Mouse (Mus musculus) right cerebral cortex, adult 18-20 months (tissue): ENCODE measurements around the gene Popdc2.
A peak's percentile ranks its signal among the peaks of the same experiment; 100 is the strongest.
"Not testable (repeated sequence)": the region's sequence is repeated elsewhere in the genome, so short reads cannot be mapped to it uniquely, and the experiment has no call there.

Experiments used
- DNase-seq: peaks from one replicate; pipeline ENCODE4 v3.0.0; 2022; ENCODE audit warnings: mixed read lengths

The Popdc2 gene

DNA sequence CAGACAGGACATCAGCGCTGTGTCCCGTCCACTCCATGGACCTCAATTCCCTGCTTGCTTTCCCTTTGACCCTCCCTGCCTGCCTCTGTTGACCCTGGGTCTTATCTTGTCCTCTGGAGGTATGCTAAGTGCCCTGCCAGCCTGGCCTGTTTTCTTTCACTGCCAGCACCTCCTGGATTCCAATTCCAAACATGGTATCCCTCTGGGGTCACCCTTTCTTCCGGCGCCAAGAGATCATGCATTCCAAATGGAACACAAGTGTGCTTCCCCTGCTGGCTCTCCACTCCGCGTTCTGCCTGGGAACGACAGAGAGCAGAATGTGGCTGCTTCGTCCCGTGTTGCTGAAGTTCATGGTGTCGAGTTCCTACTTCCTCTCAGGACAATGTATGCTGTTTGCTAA, at the start of gene Popdc2:
TSS of gene Popdc2 (plus strand) at position 277 of the 400 bp plus-strand sequence.
- no peak for DNase-seq

DNA sequence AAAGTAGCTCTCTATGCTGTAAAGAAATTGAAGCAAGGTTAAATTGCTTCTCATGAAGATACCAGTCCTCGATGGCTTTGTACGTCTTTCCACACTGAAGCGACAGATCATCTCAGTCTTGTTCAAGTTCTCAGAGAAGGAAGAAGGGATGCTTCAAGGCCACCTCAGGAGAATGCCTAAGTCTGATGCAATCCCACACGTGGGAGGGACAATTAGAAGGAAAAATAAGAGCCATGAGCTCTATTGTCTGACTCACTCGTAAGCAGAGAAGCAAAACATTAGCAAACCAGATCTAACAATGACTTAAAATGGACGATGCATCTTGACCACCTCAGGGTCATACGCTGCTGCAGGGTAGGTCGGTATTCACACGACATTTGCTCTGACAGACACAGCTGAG, 43.5 kb upstream of the Popdc2 start:
- no peak for DNase-seq

- no peak for DNase-seq
Measured at GRCm38 (mm10) chr16:38319087-38319486, 42.9 kb upstream of the Popdc2 start.

DNA sequence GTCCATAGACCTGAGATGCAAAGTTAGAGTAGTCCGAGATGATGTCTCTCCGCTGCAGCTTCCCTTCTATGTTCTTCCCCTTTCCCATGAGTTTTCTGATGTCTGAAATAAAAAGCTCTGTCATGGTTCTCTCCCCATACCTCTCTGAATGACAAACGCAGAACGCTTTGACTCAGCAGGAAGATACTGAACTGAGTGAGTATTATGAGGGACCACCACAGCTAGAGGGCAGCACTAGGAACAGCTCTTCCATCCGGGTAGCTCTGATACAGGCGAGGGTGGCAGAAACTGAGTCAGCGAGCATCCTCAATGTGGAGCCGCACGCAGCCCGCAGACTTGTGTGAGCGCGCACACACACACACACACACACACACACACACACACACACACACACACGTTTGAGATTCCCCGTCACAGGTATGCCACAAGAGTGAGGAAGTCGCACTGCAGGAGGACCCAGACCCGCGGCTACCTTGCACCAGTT, 40.5 kb upstream of the Popdc2 start:
- peak; percentile 66 for DNase-seq

DNA sequence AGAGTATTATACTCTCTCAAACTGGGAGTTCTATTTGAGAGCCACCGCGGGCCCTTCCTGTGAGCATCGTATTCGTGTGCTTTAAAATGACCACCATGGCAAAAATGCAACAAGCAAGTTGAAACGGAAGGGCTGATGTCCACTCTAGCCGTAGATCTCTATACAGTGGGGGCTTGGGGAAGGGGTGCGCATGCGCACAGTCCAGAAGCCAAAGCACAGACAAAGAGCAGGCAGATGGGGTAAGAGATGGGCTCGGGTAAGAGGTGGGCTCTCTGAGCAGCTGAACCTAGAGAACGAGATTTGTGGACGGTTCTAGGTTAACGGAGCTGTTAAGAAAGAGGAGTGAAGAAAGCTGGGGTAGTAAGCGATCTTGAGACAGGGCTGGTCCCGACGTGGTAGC, 37.7 kb upstream of the Popdc2 start:
- no peak for DNase-seq

DNA sequence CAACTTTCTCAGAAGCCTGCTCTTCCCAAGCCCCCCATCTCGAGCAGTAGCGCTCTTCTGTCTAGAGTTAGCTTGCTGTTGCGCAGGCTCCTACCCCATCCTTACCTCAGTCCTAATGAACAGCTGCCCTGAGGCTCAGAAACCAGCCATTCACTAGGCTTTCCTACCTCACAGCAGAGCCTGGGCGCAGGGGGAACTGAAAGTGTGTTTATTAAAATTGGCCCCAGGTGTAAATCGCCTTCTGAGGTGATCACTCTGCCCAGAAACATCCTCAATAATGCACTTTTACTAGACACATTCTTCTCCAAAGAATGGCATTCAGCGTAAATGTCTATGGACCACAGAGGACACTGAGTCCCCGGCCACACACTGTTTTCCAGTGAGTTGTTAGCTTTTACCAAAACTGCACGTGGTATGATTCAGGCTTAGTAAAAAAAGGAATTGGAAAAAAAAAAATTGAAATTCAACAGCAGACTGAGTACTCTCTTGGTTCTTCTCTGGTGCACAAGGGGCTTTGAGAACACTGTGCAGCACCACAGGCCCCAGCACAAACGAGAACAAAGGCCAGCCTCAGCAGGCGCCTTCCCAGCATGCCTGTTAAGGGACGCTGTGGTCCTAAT, 35.1 kb upstream of the Popdc2 start:
- DNase-seq, result no peak

DNA sequence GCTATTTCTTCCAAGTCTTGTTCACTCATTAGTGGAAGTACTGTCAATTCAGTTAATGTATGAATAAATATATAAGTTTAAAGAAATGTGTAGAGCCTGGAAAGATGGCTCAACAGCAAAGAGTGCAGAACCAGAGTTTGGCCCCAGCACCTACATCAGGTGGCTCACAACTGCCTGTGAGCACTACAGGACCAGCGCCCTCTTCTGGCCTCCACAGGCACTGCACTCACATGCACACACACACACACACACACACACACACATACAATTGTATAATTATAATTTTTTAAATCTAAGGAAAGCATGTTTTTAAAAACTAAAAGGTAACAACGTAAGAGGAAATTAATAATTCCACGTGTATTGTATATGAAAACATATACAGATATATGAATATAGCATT, 32.7 kb upstream of the Popdc2 start:
- DNase-seq, result no peak

DNA sequence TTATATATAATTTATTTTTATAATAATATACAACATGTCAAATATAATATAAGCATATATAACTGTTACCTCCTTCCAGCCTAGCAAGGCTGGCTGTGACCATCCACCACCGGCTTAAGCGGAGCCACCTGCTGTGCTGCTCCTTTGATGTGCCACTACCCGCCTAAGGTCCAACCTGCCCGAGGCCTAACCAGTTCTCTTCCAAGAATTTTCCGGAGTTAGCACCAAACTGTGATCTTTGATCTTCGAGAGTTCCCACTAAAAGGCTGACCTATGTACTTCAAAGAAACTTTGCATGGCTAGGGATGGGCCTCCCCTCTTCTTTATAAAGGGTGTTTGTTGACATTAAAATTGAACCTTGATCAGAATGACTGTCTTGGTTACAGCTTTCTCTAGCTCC, 27.6 kb upstream of the Popdc2 start:
- no peak for DNase-seq

DNA sequence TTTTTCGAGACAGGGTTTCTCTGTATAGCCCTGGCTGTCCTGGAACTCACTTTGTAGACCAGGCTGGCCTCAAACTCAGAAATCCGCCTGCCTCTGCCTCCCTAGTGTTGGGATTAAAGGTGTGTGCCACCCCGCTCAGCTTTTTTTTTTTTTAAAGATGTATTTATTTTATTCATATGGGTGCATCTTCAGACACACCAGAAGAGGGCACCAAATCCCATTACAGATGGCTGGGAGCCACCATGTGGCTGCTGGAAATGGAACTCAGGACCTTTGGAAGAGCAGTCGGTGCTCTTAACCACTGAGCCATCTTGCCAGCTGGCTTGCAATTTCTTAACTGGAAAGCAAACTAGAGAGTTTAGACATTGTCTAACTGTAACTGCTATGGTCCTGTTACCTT, 23.9 kb upstream of the Popdc2 start:
- DNase-seq, result not testable (repeated sequence)

DNA sequence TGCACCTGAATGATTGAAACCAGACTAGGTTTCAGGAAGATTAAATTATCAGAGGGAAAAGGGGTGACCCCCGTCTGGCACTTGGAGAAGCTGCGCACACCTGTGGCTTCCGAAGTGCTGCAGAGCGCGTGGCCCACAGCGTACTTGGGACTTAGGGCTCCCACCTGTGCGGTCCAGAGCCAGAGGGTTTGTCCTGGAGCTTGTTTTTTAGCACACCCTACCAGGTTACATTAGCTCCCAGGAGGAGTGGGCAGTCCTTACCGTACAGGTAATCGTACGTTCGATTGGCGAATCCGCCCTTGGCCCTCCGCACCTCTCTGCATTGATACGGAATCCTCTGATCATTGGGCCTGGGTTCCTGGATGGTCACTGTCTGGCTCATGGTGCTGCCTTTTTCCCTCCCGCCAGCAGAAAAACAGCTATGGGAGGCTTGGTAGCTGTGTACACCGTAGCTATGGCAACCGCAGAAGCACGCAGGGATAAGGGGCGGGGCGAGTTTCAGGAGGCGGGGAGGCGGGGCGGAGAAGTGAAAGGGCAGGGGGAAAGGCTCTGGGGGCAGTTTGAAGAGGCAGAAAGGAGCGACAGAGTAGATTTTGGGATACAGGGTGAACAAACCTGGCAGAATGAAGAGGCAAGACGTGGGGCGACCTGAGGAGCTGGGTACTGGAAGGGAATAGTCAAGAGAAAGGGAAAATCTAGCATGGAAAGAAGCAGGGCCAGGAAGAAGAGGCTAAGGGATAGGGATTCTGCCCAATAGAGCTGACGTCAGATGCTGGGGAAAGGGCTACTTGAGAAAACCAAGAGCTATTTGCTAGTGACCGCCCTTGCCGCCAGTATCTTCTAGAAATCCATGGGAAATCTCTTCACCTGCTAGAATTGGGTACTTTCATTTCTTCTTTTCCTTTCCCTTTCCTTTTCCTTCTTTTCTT, 20.3 kb upstream of the Popdc2 start, which contains the start of gene Maats1:
TSS of gene Maats1 (minus strand) at position 748 of the 929 bp plus-strand sequence.
- peak; percentile 81 for DNase-seq

- no peak for DNase-seq
Measured at GRCm38 (mm10) chr16:38344941-38345725, 16.9 kb upstream of the Popdc2 start.

GRCm38 (mm10) chr16:38346529-38347325, 15.3 kb upstream of the Popdc2 start, which contains the start of the genes Cox17 and Gm21987:
Gene Cox17, plus strand, starts transcription at chr16:38346991.
Gene Gm21987, plus strand, starts transcription at chr16:38347040.
- DNase-seq, result peak; percentile 96

GRCm38 (mm10) chr16:38347588-38347987, 14.4 kb upstream of the Popdc2 start:
- no peak for DNase-seq

DNA sequence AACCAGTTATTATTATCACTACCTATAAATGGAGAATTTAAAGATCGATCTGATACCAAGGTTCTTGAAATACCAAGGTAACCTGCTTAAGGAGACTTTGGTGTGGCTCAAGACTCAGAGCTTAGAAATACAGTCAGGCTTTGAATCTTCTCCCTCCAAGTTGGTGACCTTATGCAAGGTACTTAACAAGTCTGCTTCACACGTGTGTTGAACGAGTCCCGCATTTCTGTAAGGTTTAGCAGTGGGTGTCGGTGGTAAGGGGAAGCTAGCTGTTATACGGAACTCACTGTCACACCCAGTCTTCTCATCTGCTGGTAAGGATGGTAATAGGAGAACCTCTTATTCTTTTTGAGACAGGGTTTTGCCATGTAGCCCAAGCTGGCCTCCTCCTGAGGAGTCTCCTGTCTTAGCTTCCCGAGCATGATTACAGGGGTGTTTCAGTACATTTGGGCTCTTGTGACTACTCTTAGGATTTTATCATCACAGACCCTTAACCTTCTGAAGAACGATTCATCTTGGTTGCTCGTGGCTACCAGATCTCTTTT, 13.7 kb upstream of the Popdc2 start:
- DNase-seq, result no peak

DNA sequence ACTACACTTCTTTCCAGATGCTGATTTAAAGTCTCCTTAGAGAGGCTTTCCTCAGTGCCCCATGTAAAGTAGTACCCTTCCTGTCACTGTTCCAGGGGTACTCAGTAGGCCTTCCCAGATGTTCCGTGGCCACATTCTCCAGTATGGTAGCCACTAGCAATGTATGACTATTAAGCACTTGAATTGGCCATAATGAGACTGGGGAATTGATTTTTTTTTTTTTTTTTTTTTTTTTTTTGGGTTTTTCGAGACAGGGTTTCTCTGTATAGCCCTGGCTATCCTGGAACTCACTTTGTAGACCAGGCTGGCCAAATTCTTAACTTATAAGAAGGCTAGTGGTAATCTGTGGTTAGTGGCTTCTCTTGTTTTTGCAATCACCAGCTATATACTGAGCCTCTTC, 12.1 kb upstream of the Popdc2 start:
- no peak for DNase-seq

GRCm38 (mm10) chr16:38350361-38350855, 11.6 kb upstream of the Popdc2 start:
- no peak for DNase-seq

DNA sequence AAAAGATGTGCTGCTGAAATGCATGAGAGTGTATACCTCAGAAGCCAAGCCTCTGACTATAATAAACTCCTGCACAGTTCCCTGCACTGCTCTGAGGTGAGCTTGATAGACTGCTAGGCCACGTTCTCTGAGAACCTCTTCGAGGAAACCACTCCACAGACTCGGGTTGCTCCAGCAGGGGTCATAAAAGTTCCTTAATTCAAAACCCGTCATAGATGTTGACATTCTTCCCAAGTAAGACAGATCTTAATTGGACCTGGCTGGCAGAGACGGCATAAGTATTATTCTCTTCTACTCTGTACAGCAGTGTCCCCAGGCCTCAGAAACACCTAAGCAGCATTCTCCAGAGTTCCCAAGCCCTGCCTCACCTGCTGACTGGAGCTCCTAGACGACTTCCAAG, 11.1 kb upstream of the Popdc2 start:
- no peak for DNase-seq

GRCm38 (mm10) chr16:38352031-38352430, 10.0 kb upstream of the Popdc2 start:
- no peak for DNase-seq

GRCm38 (mm10) chr16:38352851-38353250, 9.2 kb upstream of the Popdc2 start:
- DNase-seq, result no peak

DNA sequence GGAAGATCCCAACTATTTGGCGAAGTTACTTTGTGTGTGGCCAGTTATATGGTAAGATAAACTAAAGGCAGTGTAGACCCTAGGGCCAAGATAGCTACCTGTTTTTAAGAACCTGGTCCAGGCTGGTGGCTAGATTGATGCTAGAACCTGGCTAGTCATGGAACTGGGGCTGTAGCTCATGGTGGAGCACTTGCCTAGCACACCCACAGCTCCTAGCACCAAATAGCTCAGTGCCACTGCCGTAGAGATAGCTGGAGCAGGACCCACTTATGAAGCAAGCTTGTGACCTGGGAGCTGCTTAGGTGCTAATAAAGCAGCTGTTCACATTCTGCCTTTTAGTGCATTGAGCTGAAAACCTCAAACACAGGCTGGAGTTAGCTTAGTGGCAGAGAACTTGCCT, 8.4 kb upstream of the Popdc2 start:
- no peak for DNase-seq

DNA sequence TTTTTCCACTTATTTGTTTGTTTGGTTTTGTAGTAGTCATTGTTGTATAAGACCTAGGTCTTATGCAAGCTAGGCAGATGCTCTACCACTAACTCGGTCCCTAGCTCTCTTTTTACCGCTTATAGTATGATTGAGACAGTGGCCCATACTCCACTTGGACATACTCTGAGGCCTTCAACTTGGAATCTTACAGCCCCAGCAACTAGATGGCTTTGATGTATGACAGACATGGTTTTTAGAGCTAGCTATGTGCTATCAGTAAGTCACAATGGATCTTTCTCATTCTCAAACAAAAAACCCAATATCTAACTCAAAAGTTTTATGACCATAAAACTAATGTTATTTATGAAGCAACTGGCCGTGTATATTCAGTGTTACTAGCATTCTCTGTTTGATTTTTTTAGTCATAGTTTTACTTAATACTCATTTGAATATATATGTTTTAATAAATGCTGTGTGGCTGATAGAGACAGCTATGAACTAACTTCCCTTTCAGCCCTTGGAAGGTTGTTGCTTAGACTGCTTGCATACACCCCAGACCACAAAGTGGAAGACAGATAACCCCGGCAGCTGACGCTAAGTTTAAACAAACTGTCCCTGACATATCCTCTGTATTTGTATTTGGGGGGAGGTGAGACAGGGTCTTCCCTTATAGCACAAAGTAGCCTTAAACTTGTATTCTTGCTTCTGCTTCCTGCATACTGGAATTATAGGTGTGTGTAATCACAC, 7.7 kb upstream of the Popdc2 start:
- DNase-seq, result no peak
